Mouse (Mus musculus) embryonic facial prominence, embryonic 15.5 days (tissue): ENCODE results near the gene Ly86. TPM values are rescaled to one million over a fixed set of nuclear protein-coding genes. Genes with fewer than 3 reads are reported as not detected.
A peak's percentile ranks its signal among the peaks of the same experiment; 100 is the strongest.

Source experiments
- ATAC-seq: fragments of 200-750 bp; cut with Nextera tagmentation; 2 replicates; pipeline ENCODE4 v1.8.0; 2017; ENCODE audit warnings: low read depth, moderate TSS enrichment; ENCODE audit not compliant: insufficient number of reproducible peaks, low FRiP score, low TSS enrichment
- H3K27ac ChIP-seq: fragments of 300-500 bp; sonication (generic); replicated peaks from 2 replicates; pipeline ENCODE4 v1.5.1; 2015; ENCODE audit warnings: mild to moderate bottlenecking, inconsistent platforms
- H3K27me3 ChIP-seq: fragments of 300-500 bp; sonication (generic); 2 replicates; pipeline ENCODE4 v1.6.1; 2015; ENCODE audit warnings: inconsistent platforms
- H3K36me3 ChIP-seq: fragments of 300-500 bp; sonication (generic); 2 replicates; pipeline ENCODE4 v1.6.1; 2015; ENCODE audit warnings: mild to moderate bottlenecking, inconsistent platforms
- H3K4me1 ChIP-seq: fragments of 300-500 bp; sonication (generic); 2 replicates; pipeline ENCODE4 v1.6.1; 2015; ENCODE audit warnings: inconsistent platforms
- H3K4me2 ChIP-seq: fragments of 300-500 bp; sonication (generic); replicated peaks from 2 replicates; pipeline ENCODE4 v1.6.1; 2015; ENCODE audit warnings: mild to moderate bottlenecking, inconsistent platforms
- H3K4me3 ChIP-seq: fragments of 300-500 bp; sonication (generic); replicated peaks from 2 replicates; pipeline ENCODE4 v1.5.1; 2015; ENCODE audit warnings: mild to moderate bottlenecking, inconsistent platforms
- H3K9ac ChIP-seq: fragments of 300-500 bp; sonication (generic); 2 replicates; pipeline ENCODE4 v1.6.1; 2015; ENCODE audit warnings: inconsistent platforms
- H3K9me3 ChIP-seq: fragments of 300-500 bp; sonication (generic); replicated peaks from 2 replicates; pipeline ENCODE4 v1.6.1; 2016; ENCODE audit warnings: inconsistent platforms
- WGBS: fragments of 180-500 bp; shearing (Covaris S2); methylation state at CpG from one replicate; pipeline ENCODE4 v1.1.7; 2015; 5-methylcytosine and 5-hydroxymethylcytosine counted together
- polyA plus RNA-seq: library from polyadenylated mRNA; unstranded; fragments of >200 nt; fragmentation: Nextera tagmentation; extraction: Ambion mirVana; gene quantifications from 2 replicates; pipeline ENCODE4 v1.2.1, GENCODE M21; 2015

Gene Ly86
- polyA plus RNA-seq = 12.2 and 13.0 TPM in 2 replicates

DNA sequence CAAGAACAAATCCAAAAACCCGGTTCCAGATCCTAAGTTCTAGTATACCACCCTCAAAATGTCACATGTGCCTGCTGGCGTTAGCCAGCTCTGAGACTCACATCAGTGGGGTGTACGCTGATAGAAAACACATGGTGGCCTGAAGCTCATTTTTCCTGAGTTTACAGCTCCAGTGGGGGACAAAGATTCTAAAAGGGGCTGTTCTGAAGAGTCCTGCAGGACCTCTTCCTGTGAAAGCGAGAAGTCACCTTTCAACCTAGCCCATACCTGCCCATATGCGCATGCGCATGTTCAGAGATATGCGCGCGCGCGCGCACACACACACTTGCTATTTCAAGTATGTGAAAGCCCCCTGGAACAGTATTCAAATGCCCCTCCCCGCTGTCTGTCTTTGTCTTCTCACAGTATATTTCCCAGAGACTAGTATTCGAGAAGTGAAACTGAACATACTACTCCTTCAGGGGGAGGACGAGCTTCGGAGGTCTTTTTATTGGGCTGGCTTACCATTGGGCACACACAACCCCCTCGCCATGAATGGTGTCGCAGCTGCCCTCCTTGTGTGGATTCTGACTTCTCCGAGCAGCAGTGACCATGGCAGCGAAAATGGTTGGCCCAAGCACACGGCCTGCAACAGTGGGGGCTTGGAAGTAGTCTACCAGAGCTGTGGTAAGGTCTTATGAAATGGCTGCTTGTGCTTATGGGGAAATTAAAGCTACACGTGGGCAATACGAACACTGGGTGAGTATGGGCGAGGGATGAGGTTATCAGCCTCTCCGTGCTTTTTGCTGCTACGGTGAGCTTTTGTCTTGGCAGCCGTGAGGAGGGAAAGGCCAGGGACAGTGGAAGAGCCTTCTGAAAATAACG, at the start of gene Ly86:
Ly86 (plus strand) TSS at position 300 of the 864 bp plus-strand sequence.
- WGBS = 77% methylated on average over 28 of the region's 28 CpGs
- ATAC-seq = no peak

DNA sequence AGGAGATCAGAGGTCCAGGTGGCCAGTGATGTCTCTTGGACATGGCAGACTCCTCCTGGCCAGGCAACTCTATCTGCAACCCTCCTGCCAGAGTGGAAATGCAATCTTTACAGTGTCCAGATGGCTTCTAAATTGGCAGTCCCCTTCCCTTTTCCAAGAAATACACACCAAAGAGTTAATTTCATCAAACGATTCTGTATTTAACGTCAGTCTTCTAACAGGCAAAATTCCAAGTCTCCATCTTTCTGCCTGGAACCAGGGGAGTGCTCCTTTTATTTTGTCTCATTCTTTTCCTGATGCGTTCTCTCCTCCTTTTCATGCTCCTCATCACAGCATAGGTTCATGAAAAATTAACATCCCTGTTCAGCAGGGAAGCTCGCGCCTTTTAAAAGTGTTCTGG, 47.1 kb upstream of the Ly86 start:
- Histone ChIP-seq H3K4me1 (no peaks in the 10 kb centered on the region), H3K36me3 (no peaks in the 10 kb centered on the region), H3K4me3 (no peak overlapping the region), H3K9me3 (no peaks in the 10 kb centered on the region), H3K27me3 (no peaks in the 10 kb centered on the region), H3K27ac (no peak overlapping the region), H3K4me2 (no peak overlapping the region), H3K9ac (no peak overlapping the region)
- WGBS = 73% methylated on average over 5 of the region's 5 CpGs
- ATAC-seq = no peak

More for the DNA sequence above, at the start of gene Ly86:
- Histone ChIP-seq H3K4me3 (no peak within 1 kb of the TSS), H3K27ac (no peak within 1 kb of the TSS), H3K4me1 (no peaks in the 10 kb centered on the region; the same call in 1 of the 2 replicates), H3K4me2 (no peak within 1 kb of the TSS), H3K9ac (no peak within 1 kb of the TSS), H3K9me3 (no peaks in the 10 kb centered on the region), H3K27me3 (no peaks in the 10 kb centered on the region), H3K36me3 (no peaks in the 10 kb centered on the region)

DNA sequence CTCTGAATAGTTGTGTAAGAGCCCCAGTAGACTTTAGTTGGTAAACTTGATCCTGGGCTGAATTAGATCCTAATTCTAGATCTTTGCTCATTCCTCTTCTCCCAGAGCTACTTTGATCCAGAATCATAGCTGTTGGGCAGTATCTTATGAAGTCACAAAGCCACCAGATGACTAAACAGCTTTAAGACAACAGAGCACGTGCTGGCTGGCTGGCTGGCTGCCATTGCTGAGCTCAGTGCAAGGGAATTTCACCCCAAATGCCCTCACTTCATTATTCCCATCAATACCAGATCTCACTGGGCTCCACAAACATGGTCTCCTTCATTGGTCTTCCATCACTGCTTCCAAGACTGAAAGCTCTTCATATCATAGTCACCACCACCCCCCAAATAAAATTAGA, 46.2 kb upstream of the Ly86 start:
- Histone ChIP-seq H3K27me3 (no peaks in the 10 kb centered on the region), H3K9ac (no peak overlapping the region), H3K4me2 (no peak overlapping the region), H3K27ac (no peak overlapping the region), H3K4me1 (no peaks in the 10 kb centered on the region), H3K4me3 (no peak overlapping the region), H3K36me3 (no peaks in the 10 kb centered on the region), H3K9me3 (no peaks in the 10 kb centered on the region)
- 37% methylated on average over 1 of the region's 1 CpGs for WGBS
- ATAC-seq = no peak

DNA sequence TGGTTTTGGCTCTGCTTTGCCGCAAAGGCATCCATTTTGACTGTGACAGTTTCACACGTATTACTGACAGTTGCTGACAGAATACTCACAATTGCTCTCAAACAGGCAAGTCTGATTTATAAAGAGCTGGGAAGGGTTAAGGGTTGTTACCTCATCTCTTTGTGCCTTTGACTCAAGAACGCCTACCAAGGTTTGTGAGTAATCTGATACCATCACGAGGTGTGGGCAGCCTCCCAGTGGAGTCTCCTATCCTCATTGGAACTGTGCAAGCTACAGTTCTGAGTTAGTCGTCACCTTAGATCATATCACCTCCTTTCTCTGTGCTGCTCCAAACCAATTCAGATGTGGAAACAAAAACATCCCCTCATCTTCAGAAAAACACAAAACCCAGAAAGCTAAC, 42.1 kb upstream of the Ly86 start:
- Histone ChIP-seq H3K4me3 (no peak overlapping the region), H3K27ac (no peak overlapping the region), H3K4me2 (no peak overlapping the region), H3K36me3 (no peaks in the 10 kb centered on the region), H3K9me3 (no peaks in the 10 kb centered on the region), H3K9ac (no peak overlapping the region), H3K27me3 (no peaks in the 10 kb centered on the region), H3K4me1 (no peaks in the 10 kb centered on the region)
- ATAC-seq = no peak
- 35% methylated on average over 5 of the region's 5 CpGs for WGBS

DNA sequence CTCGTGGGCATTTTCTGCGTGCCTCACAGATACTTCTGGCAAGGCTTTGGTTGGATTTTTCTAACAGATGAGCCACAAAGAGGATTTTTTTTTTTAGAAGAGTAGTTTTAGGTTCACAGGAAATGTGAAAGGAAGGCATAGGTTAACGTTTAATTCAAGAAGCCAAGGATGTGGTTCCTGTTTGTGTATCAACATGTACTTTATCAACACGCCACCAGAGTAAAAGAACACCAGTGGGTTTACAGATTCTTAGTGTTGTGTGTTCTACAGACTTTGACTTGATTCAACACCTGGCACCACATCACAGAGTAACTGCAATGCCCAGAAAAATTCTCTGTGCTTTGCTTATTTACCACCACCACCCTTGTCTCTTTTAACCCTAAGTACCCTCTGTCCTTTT, 37.0 kb upstream of the Ly86 start:
- Histone ChIP-seq H3K4me2 (no peak overlapping the region), H3K36me3 (no peaks in the 10 kb centered on the region), H3K9me3 (no peaks in the 10 kb centered on the region), H3K27ac (no peak overlapping the region), H3K4me3 (no peak overlapping the region), H3K27me3 (peaks cover 4% of the 10 kb centered on the region; the same call in 1 of the 2 replicates), H3K9ac (no peak overlapping the region), H3K4me1 (peaks cover 13% of the 10 kb centered on the region)
- ATAC-seq = no peak
- WGBS = 65% methylated on average over 4 of the region's 4 CpGs

DNA sequence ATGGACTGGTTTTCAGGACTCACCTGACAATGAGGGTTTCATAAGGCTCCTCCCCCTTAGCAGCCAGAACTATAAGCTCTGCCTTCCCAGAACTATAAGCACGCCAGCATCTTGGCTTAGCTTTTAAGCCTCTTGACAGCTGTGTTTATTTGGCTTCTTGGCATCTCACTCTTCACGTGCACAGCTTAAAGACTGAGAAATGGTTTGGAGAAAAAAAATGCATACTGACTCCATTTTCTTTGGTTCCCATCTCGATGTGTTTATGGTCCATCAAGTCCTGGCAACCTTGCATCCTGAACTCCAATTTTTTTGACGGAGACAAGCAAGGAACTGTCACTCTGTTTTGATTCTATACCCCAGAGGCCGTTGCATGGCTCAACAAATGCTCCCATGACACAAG, 35.7 kb upstream of the Ly86 start:
- no peak overlapping the region for H3K4me3 ChIP-seq
- H3K4me1 ChIP-seq = peaks cover 13% of the 10 kb centered on the region
- H3K36me3 ChIP-seq = no peaks in the 10 kb centered on the region
- no peak overlapping the region for H3K4me2 ChIP-seq
- no peak overlapping the region for H3K9ac ChIP-seq
- no peak for ATAC-seq
- 40% methylated on average over 5 of the region's 5 CpGs for WGBS
- H3K27me3 ChIP-seq = peaks cover 7% of the 10 kb centered on the region; the same call in 1 of the 2 replicates
- H3K9me3 ChIP-seq = no peaks in the 10 kb centered on the region
- H3K27ac ChIP-seq = no peak overlapping the region

DNA sequence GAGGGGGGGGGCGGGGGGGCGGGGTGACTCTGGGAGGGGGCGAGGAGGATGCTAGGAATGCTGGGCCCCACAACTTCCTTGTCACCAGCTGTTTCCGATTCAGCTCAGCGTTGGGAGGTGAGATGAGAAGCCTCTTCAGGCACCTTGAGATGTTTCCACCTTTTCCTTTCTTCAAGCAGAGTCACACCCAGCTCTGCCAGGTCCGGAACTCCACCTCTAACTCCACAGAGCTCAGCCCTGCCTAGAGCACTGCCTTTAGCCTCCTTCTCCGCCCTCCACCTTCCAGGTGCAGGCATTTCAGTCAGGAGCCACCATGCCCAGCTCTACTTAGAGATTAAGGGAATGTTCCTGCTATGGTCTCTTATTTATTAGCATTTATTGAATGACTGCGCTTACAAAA, 34.7 kb upstream of the Ly86 start:
- no peak overlapping the region for H3K4me2 ChIP-seq
- H3K9ac ChIP-seq = no peak overlapping the region
- no peak for ATAC-seq
- H3K4me3 ChIP-seq = no peak overlapping the region
- no peaks in the 10 kb centered on the region for H3K9me3 ChIP-seq
- no peaks in the 10 kb centered on the region for H3K36me3 ChIP-seq
- H3K4me1 ChIP-seq = peaks cover 13% of the 10 kb centered on the region
- 42% methylated on average over 8 of the region's 8 CpGs for WGBS
- H3K27me3 ChIP-seq = peaks cover 7% of the 10 kb centered on the region; the same call in 1 of the 2 replicates
- H3K27ac ChIP-seq = no peak overlapping the region

DNA sequence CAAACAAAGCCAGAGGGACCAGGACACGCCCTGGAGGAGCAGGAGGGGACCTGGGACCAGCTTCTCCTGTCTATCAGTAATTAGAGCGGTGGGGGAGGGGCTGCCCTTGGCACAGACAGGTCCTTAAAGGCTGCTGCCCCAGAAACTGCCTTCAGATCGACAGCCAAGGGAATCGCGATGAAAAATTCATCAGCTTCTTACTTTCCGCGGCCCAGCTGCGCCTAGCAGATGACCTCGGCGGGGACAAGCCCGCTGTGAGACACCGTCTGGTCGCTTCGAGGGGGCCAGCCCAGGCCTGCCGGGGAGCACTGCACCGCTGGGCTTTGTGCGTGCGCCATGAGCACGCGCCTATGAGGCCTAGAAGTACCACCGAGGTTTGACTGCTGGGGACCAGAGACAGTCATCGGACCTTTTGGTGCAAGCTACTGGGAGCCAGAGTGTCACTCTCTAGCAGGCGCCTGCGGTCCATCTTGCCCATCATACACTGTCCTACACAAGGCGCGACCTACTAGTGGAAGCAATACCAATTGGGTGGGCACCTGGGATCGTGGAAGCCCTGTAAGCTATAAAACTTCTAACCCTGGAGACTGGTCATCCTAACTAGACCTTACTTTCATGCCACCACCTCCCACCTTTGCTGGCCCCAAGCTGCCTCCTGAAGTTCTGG, 33.3 kb upstream of the Ly86 start:
- H3K27ac ChIP-seq = no peak overlapping the region
- 26% methylated on average over 27 of the region's 27 CpGs for WGBS
- H3K9me3 ChIP-seq = no peaks in the 10 kb centered on the region
- peak; percentile 50; the same call in 1 of the 2 replicates for ATAC-seq
- H3K4me3 ChIP-seq = peak overlapping the region; percentile 35; the same call in 1 of the 2 replicates
- H3K36me3 ChIP-seq = no peaks in the 10 kb centered on the region
- H3K9ac ChIP-seq = no peak overlapping the region
- peaks cover 13% of the 10 kb centered on the region for H3K4me1 ChIP-seq
- peaks cover 7% of the 10 kb centered on the region; the same call in 1 of the 2 replicates for H3K27me3 ChIP-seq
- H3K4me2 ChIP-seq = peak overlapping the region; percentile 73

DNA sequence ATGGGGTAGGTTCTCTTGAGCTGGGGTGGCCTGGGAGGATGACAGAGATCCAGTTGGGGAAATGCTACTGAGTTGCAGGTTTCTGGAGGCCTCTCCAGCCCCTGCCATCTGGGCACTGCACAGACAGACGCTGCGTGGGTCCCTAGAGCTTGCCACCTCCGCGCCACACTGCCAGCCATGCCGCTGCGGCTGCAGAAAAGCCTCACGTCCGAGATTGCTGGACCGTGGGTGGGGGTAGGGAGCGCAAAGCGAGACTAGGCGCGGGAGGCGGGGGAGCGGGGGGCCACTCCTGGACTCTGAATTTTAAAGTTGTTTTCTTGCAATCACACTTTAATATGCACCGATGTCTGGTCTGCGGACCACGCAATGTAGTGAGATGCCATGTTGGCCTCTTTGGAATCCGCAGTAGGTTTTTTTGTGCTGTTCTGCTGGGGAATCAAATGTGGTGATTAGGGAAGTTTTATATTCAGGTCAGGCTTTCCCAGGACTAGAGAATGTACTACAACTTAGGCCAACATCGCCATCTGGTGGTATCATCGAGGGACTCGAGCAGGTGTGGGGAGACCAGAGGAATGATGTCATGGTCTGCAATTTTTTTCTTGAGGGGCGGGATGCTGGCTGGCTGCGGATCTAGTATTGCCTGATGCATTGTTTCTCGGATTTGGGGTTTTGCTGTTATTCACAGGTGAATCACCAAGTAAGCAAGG, 32.6 kb upstream of the Ly86 start:
- Histone ChIP-seq H3K27ac (no peak overlapping the region), H3K4me3 (peak overlapping the region; percentile 35), H3K4me2 (peak overlapping the region; percentile 73), H3K36me3 (no peaks in the 10 kb centered on the region), H3K4me1 (peaks cover 13% of the 10 kb centered on the region), H3K27me3 (peaks cover 7% of the 10 kb centered on the region; the same call in 1 of the 2 replicates), H3K9ac (peak overlapping the region; percentile 18; the same call in 1 of the 2 replicates), H3K9me3 (no peaks in the 10 kb centered on the region)
- WGBS = 3% methylated on average over 25 of the region's 25 CpGs
- ATAC-seq = peak; percentile 92

DNA sequence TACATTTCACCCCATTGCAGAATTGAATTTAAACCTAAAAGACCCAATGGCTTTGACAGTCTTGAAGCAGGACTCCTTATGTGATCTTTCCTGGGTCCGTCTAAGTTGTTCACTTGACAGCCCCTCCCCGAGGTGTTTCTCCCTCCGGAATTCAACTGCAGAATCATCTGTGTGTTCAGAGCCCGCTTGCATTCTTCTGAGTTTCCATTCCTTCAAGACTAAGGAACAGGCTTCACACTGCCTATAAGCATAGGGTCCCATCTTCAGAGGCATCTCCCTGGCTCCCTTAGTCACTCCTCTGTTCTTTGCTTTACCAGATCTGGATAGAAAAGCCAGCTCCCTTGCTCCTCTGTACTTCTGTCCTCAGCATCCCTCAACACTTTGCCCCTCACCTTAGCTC, 32.1 kb upstream of the Ly86 start:
- 22% methylated on average over 4 of the region's 4 CpGs for WGBS
- no peaks in the 10 kb centered on the region for H3K36me3 ChIP-seq
- peaks cover 13% of the 10 kb centered on the region for H3K4me1 ChIP-seq
- peak overlapping the region; percentile 73; the same call in 1 of the 2 replicates for H3K4me2 ChIP-seq
- ATAC-seq = no peak
- H3K27ac ChIP-seq = no peak overlapping the region
- no peaks in the 10 kb centered on the region for H3K9me3 ChIP-seq
- H3K9ac ChIP-seq = no peak overlapping the region
- H3K4me3 ChIP-seq = no peak overlapping the region
- H3K27me3 ChIP-seq = peaks cover 7% of the 10 kb centered on the region; the same call in 1 of the 2 replicates

DNA sequence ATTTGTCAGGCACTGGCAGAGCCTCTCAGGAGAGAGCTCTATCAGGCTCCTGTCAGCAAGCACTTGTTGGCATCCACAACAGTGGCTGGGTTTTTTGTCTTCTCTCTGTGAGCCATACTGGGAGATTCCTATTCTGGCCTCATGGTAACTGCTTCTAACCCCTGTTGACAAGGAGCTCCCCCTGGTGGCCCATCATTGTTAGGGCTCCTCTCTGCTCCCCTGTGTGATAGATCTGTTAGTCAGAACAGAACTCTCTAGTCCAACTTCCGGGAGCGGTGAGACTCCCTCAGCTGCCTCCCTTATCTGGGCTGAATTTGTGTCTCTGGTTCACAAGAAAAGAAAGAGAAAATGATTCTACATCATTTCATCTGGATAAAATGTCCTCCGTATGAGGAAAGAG, 19.5 kb upstream of the Ly86 start:
- no peak for ATAC-seq
- WGBS = 80% methylated on average over 3 of the region's 3 CpGs

More for the DNA sequence above, 19.5 kb upstream of the Ly86 start:
- H3K9me3 ChIP-seq = no peaks in the 10 kb centered on the region
- H3K4me1 ChIP-seq = no peaks in the 10 kb centered on the region
- no peak overlapping the region for H3K4me3 ChIP-seq
- no peak overlapping the region for H3K4me2 ChIP-seq
- no peak overlapping the region for H3K27ac ChIP-seq
- H3K27me3 ChIP-seq = no peaks in the 10 kb centered on the region
- H3K9ac ChIP-seq = no peak overlapping the region
- no peaks in the 10 kb centered on the region for H3K36me3 ChIP-seq
